Mouse (Mus musculus): ENCODE measurements around the gene Samhd1.

GRCm38 (mm10) chr2:157174416-157174815 lies 39.4 kb upstream of the Samhd1 start:
- TF ChIP-seq POLR2A (IDR thresholded peaks at IDR 0.05; ENCODE audit: low read depth, low read length): no peak
- no peak for TF ChIP-seq CTCF (IDR thresholded peaks at IDR 0.05; ENCODE audit: extremely low read depth, insufficient read depth, insufficient read length, insufficient replicate concordance)

Measured in spleen, adult 2 months (tissue).